Mouse (Mus musculus) cerebellum, adult 8-10 months (tissue): ENCODE measurements around the gene Dnttip1.
"Not testable (repeated sequence)": the region's sequence is repeated elsewhere in the genome, so short reads cannot be mapped to it uniquely, and the experiment has no call there.

ENCODE experiments used
- DNase-seq: peaks from one replicate; pipeline ENCODE4 v3.0.0; 2022

Dnttip1 gene

GRCm38 (mm10) chr2:164745843-164746479 lies at the start of gene Dnttip1, which contains the start of gene Wfdc3:
TSS of gene Dnttip1 (plus strand) at chr2:164745983.
TSS of gene Wfdc3 (minus strand) at chr2:164745931.
- DNase-seq: peak; percentile 85

- DNase-seq: no peak
Measured at GRCm38 (mm10) chr2:164698201-164698600, 47.6 kb upstream of the Dnttip1 start, which contains the start of gene Spint4. TSS of gene Spint4 (plus strand) at chr2:164698501.

GRCm38 (mm10) chr2:164700959-164701358 lies 44.8 kb upstream of the Dnttip1 start:
- DNase-seq: no peak

- DNase-seq: no peak
Measured at GRCm38 (mm10) chr2:164701761-164702160, 44.0 kb upstream of the Dnttip1 start.

GRCm38 (mm10) chr2:164704235-164704634 lies 41.5 kb upstream of the Dnttip1 start:
- DNase-seq: no peak

- DNase-seq: no peak
Measured at GRCm38 (mm10) chr2:164705328-164705727, 40.5 kb upstream of the Dnttip1 start.

- DNase-seq: no peak
Measured at GRCm38 (mm10) chr2:164705991-164706390, 39.8 kb upstream of the Dnttip1 start.

GRCm38 (mm10) chr2:164715005-164715404 lies 30.8 kb upstream of the Dnttip1 start, which contains the start of gene Spint5:
TSS of gene Spint5 (plus strand) at chr2:164715305.
- no peak for DNase-seq

- not testable (repeated sequence) for DNase-seq
Measured at GRCm38 (mm10) chr2:164716194-164716786, 29.5 kb upstream of the Dnttip1 start.

GRCm38 (mm10) chr2:164723276-164723675 lies 22.5 kb upstream of the Dnttip1 start:
- DNase-seq: no peak

GRCm38 (mm10) chr2:164725895-164726619 lies 19.7 kb upstream of the Dnttip1 start:
- DNase-seq: peak; percentile 48

GRCm38 (mm10) chr2:164731719-164732118 lies 14.1 kb upstream of the Dnttip1 start:
- no peak for DNase-seq

- no peak for DNase-seq
Measured at GRCm38 (mm10) chr2:164733259-164733658, 12.5 kb upstream of the Dnttip1 start.

- no peak for DNase-seq
Measured at GRCm38 (mm10) chr2:164734839-164735238, 10.9 kb upstream of the Dnttip1 start.

GRCm38 (mm10) chr2:164735446-164735845 lies 10.3 kb upstream of the Dnttip1 start:
- DNase-seq: no peak

- DNase-seq: no peak
Measured at GRCm38 (mm10) chr2:164737377-164738090, 8.2 kb upstream of the Dnttip1 start.

GRCm38 (mm10) chr2:164739876-164740275 lies 5.9 kb upstream of the Dnttip1 start:
- no peak for DNase-seq

GRCm38 (mm10) chr2:164744987-164745386 lies 796 bp upstream of the Dnttip1 start:
- DNase-seq: no peak

- no peak for DNase-seq
Measured at GRCm38 (mm10) chr2:164746693-164747092, 910 bp downstream of the Dnttip1 start.

- no peak for DNase-seq
Measured at GRCm38 (mm10) chr2:164748191-164748590, 2.4 kb downstream of the Dnttip1 start.

- no peak for DNase-seq
Measured at GRCm38 (mm10) chr2:164748991-164749390, 3.2 kb downstream of the Dnttip1 start.

GRCm38 (mm10) chr2:164752454-164752853 lies 6.7 kb downstream of the Dnttip1 start:
- no peak for DNase-seq

GRCm38 (mm10) chr2:164754105-164754504 lies 8.3 kb downstream of the Dnttip1 start:
- no peak for DNase-seq
